Mouse (Mus musculus) hindbrain, embryonic 11.5 days (tissue): ENCODE data around the gene Rab3d. TPM values are rescaled to one million over a fixed set of nuclear protein-coding genes. Genes with fewer than 3 reads are reported as not detected.
"Not testable (repeated sequence)": the region's sequence is repeated elsewhere in the genome, so short reads cannot be mapped to it uniquely, and the experiment has no call there.

ENCODE experiments used
- ATAC-seq: fragments of 200-750 bp; cut with Nextera tagmentation; 2 replicates; pipeline ENCODE4 v1.8.0; 2017; ENCODE audit warnings: mild to moderate bottlenecking, moderate TSS enrichment, moderate library complexity; ENCODE audit not compliant: low FRiP score
- DNase-seq: peaks from one replicate; pipeline ENCODE4 v3.0.0-alpha.2; 2015; ENCODE audit warnings: low spot score
- H3K27ac ChIP-seq: fragments of 300-500 bp; sonication (generic); 2 replicates; pipeline ENCODE4 v1.5.1; 2014; ENCODE audit warnings: mild to moderate bottlenecking, low read depth, low read length
- H3K27me3 ChIP-seq: fragments of 300-500 bp; sonication (generic); 2 replicates; pipeline ENCODE4 v1.6.1; 2014; ENCODE audit warnings: mild to moderate bottlenecking, low read length, moderate library complexity, mixed read lengths; ENCODE audit not compliant: control insufficient read depth, insufficient read depth
- H3K36me3 ChIP-seq: fragments of 300-500 bp; sonication (generic); 2 replicates; pipeline ENCODE4 v1.6.1; 2014; ENCODE audit warnings: mild to moderate bottlenecking, low read length, moderate library complexity, mixed read lengths; ENCODE audit not compliant: control insufficient read depth, insufficient read depth
- H3K4me1 ChIP-seq: fragments of 300-500 bp; sonication (generic); replicated peaks from 2 replicates; pipeline ENCODE4 v1.6.1; 2014; ENCODE audit warnings: low read length, mixed read lengths; ENCODE audit not compliant: control insufficient read depth, insufficient read depth
- H3K4me2 ChIP-seq: fragments of 300-500 bp; sonication (generic); replicated peaks from 2 replicates; pipeline ENCODE4 v1.6.1; 2014; ENCODE audit warnings: mild to moderate bottlenecking, low read depth, low read length
- H3K4me3 ChIP-seq: fragments of 300-500 bp; sonication (generic); 2 replicates; pipeline ENCODE4 v1.5.1; 2014; ENCODE audit warnings: low read depth, low read length
- H3K9ac ChIP-seq: fragments of 300-500 bp; sonication (generic); 2 replicates; pipeline ENCODE4 v1.6.1; 2014; ENCODE audit warnings: low read depth, low read length
- H3K9me3 ChIP-seq: fragments of 300-500 bp; sonication (generic); 2 replicates; pipeline ENCODE4 v1.6.1; 2016; ENCODE audit warnings: low read length; ENCODE audit not compliant: control insufficient read depth
- WGBS: fragments of 180-500 bp; shearing (Covaris S2); extraction: QIAGEN DNeasy Blood & Tissue Kit; methylation state at CpG from one replicate; pipeline ENCODE4 v1.1.7; 2014; 5-methylcytosine and 5-hydroxymethylcytosine counted together
- polyA plus RNA-seq: library from polyadenylated mRNA; unstranded; fragments of >200 nt; fragmentation: Nextera tagmentation; extraction: Ambion mirVana; gene quantifications from 2 replicates; pipeline ENCODE4 v1.2.1, GENCODE M21; 2014

Rab3d gene
- polyA plus RNA-seq, 1 experiment from 2014 or later, result 8.6 TPM

GRCm38 (mm10) chr9:21904031-21904430 lies 14.0 kb downstream of the Rab3d start:
- H3K4me3 ChIP-seq, result no peak overlapping the region
- H3K27ac ChIP-seq, result no peak overlapping the region
- DNase-seq (no peak), ATAC-seq (no peak)
- no peak overlapping the region for H3K4me2 ChIP-seq
- 95% methylated on average over 4 of the region's 4 CpGs for WGBS
- no peaks in the 10 kb centered on the region for H3K9me3 ChIP-seq
- H3K9ac ChIP-seq, result no peak overlapping the region
- H3K27me3 ChIP-seq, result no peaks in the 10 kb centered on the region; the same call in 1 of the 2 replicates
- no peaks in the 10 kb centered on the region for H3K36me3 ChIP-seq
- no peaks in the 10 kb centered on the region for H3K4me1 ChIP-seq

GRCm38 (mm10) chr9:21901223-21901820 lies 16.7 kb downstream of the Rab3d start:
- H3K4me1 ChIP-seq, result no peaks in the 10 kb centered on the region
- peak; percentile 87 for ATAC-seq
- no peaks in the 10 kb centered on the region; the same call in 1 of the 2 replicates for H3K27me3 ChIP-seq
- no peaks in the 10 kb centered on the region for H3K9me3 ChIP-seq
- peak overlapping the region; percentile 20; the same call in 1 of the 2 replicates for H3K9ac ChIP-seq
- no peaks in the 10 kb centered on the region for H3K36me3 ChIP-seq
- no peak overlapping the region for H3K27ac ChIP-seq
- H3K4me3 ChIP-seq, result peak overlapping the region; percentile 30
- H3K4me2 ChIP-seq, result peak overlapping the region; percentile 39
- WGBS, result 17% methylated on average over 10 of the region's 10 CpGs
- peak; percentile 78 for DNase-seq

DNA sequence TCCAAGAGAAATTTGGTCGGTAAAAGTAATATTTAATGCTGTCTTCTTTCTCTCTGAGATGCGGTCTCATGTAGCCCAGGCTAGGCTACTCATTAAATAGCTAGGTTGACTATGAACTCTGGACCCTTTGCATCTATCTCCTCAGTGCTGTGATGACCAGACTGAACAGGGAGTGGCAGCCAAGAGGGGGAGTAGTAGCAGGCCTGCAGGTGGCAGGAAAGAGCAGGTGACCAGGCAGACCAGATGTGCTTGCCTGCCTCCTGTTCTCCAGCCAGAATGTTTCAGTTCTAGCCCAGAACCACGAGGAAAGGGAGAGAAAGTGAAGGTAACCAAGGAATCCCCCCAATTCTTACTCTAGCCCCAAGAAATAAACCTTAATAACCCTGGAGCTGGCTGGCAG lies 28.8 kb downstream of the Rab3d start:
- H3K9ac ChIP-seq, result no peak overlapping the region
- H3K27ac ChIP-seq, result no peak overlapping the region
- H3K4me3 ChIP-seq, result no peak overlapping the region
- no peaks in the 10 kb centered on the region for H3K36me3 ChIP-seq
- WGBS, result 62% methylated on average over 3 of the region's 3 CpGs
- DNase-seq, result no peak
- ATAC-seq, result no peak
- no peaks in the 10 kb centered on the region; the same call in 1 of the 2 replicates for H3K27me3 ChIP-seq
- no peak overlapping the region for H3K4me2 ChIP-seq
- H3K4me1 ChIP-seq, result no peaks in the 10 kb centered on the region
- H3K9me3 ChIP-seq, result no peaks in the 10 kb centered on the region

DNA sequence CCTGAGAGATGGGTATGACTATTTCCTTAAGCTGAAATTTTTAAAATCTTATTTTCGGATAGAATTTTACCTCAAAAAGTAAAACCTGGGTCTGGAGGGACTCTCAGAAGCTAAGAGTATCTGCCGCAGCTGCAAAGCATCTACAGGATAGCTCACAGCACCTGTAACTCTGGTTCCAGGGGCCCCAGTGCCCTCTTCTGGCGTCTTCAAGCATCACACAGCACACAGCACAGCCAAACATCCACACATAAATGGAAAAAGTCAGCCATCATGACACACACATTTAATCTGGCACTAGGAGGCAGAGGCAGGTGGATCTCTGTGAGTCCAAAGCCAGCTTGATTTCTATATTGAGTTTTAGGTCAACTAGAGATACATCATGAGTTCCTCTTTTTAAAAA lies 41.4 kb downstream of the Rab3d start:
- Histone ChIP-seq H3K27me3 (no peaks in the 10 kb centered on the region), H3K4me3 (no peak overlapping the region), H3K27ac (no peak overlapping the region), H3K9ac (no peak overlapping the region), H3K4me2 (no peak overlapping the region), H3K4me1 (no peaks in the 10 kb centered on the region), H3K36me3 (no peaks in the 10 kb centered on the region), H3K9me3 (no peaks in the 10 kb centered on the region)
- ATAC-seq (no peak), DNase-seq (no peak)
- 66% methylated on average over 3 of the region's 3 CpGs for WGBS

DNA sequence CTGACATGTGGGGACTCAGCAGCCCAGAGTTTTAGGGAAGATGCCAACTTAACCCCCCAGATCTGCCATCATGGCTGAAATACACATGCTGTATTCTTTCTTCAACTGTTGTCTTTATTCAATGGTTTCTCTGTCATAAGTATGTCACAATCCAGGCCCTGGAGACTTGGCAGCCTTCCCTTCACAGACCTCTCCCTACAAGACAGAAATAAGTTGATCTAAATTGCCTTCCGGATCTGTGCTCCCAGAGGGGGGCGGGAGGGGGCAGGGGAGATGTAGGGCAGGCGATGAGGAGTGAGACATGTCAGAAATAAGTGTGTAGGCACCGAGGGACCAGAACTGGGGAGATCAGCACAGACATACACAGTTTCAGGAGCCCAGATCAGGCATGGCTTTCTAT lies 45.8 kb downstream of the Rab3d start:
- no peaks in the 10 kb centered on the region for H3K36me3 ChIP-seq
- WGBS, result 61% methylated on average over 4 of the region's 4 CpGs
- H3K9me3 ChIP-seq, result no peaks in the 10 kb centered on the region
- no peak overlapping the region for H3K27ac ChIP-seq
- no peak for ATAC-seq
- no peaks in the 10 kb centered on the region for H3K27me3 ChIP-seq
- no peak overlapping the region for H3K4me3 ChIP-seq
- H3K4me1 ChIP-seq, result no peaks in the 10 kb centered on the region
- no peak for DNase-seq
- H3K4me2 ChIP-seq, result no peak overlapping the region
- no peak overlapping the region for H3K9ac ChIP-seq

GRCm38 (mm10) chr9:21870879-21871524 lies 47.0 kb downstream of the Rab3d start:
- Histone ChIP-seq H3K9ac (no peak overlapping the region), H3K4me3 (no peak overlapping the region), H3K9me3 (no peaks in the 10 kb centered on the region), H3K27ac (no peak overlapping the region), H3K4me2 (no peak overlapping the region), H3K27me3 (no peaks in the 10 kb centered on the region), H3K4me1 (no peaks in the 10 kb centered on the region), H3K36me3 (no peaks in the 10 kb centered on the region)
- WGBS, result 18% methylated on average over 20 of the region's 20 CpGs
- DNase-seq, result peak; percentile 75
- ATAC-seq, result peak; percentile 35; the same call in 1 of the 2 replicates

GRCm38 (mm10) chr9:21869290-21869689 lies 48.7 kb downstream of the Rab3d start:
- not testable (repeated sequence) for H3K4me3 ChIP-seq, H3K9ac ChIP-seq, H3K27me3 ChIP-seq, H3K9me3 ChIP-seq, H3K4me1 ChIP-seq, H3K36me3 ChIP-seq, H3K27ac ChIP-seq, H3K4me2 ChIP-seq, ATAC-seq
- DNase-seq, result peak; percentile 41
- 56% methylated on average over 7 of the region's 7 CpGs for WGBS

DNA sequence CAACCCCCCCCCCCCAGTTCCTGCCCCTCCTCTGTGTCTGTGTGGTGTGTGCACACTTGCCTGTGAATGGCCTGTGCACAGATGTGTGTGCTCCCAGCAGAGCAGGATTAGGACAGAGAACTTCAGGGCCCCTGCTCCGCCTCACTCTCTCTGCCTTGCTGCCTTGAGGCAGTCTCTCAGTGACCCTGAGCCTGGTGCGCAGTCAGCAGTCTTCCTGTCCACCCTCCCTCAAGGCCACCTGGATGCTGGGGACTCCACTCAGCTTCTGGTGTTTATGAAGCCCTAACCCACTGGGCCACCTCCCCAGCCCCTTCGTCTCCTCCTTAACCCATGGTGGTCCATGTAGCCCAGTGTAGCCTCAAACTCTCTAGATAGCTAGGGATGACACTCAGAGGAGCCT lies 50.3 kb downstream of the Rab3d start:
- H3K4me2 ChIP-seq, result no peak overlapping the region

DNA sequence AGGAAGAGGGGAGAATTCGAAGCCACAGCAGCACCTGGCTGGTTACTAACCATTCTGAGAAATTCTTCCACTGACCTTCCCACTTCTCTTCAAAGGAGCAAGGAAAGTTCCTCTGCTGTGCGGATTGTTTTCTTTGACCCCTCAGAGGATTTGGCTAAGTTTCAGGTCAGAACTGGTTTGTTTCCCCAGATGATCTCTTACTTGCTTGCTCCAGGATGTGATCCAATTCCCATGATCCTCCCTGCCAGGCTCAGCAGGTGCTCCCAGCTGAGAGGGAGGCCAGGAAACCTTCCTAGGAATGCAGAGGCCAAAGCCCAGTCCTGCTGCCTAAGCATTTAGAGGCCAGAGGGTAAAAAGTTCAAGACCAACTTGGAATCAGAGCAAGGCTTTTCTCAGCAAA lies 51.4 kb downstream of the Rab3d start:
- Histone ChIP-seq H3K4me2 (no peak overlapping the region), H3K4me1 (no peaks in the 10 kb centered on the region), H3K36me3 (no peaks in the 10 kb centered on the region), H3K4me3 (no peak overlapping the region), H3K9me3 (no peaks in the 10 kb centered on the region), H3K27me3 (no peaks in the 10 kb centered on the region), H3K9ac (no peak overlapping the region), H3K27ac (no peak overlapping the region; the same call in 1 of the 2 replicates)
- no peak for ATAC-seq
- DNase-seq, result no peak
- WGBS, result 58% methylated on average over 2 of the region's 2 CpGs

More for the DNA sequence above, 50.3 kb downstream of the Rab3d start:
- Histone ChIP-seq H3K9ac (no peak overlapping the region), H3K4me3 (no peak overlapping the region), H3K9me3 (no peaks in the 10 kb centered on the region), H3K27ac (no peak overlapping the region), H3K36me3 (no peaks in the 10 kb centered on the region), H3K27me3 (no peaks in the 10 kb centered on the region), H3K4me1 (no peaks in the 10 kb centered on the region)
- DNase-seq, result no peak
- 72% methylated on average over 3 of the region's 3 CpGs for WGBS
- no peak for ATAC-seq
